Mouse (Mus musculus) brown adipose tissue, adult 24 weeks (tissue): ENCODE measurements at regions not wholly inside any gene's neighbourhood (a gene's known extent, or its start where the extent isn't known, plus 50 kb on each side); places are given as distances from the start of the nearest gene placed in this dataset.

Source experiments
- H3K27ac ChIP-seq: fragments of 200-500 bp; replicated peaks from 2 replicates; pipeline ENCODE4 v1.5.1; 2012; ENCODE audit warnings: low read depth, mild to moderate bottlenecking, low read length
- H3K4me1 ChIP-seq: fragments of 200-500 bp; 2 replicates; pipeline ENCODE4 v1.6.1; 2012; ENCODE audit warnings: low read length, mixed read lengths; ENCODE audit not compliant: control insufficient read depth, insufficient read depth, insufficient read length
- H3K4me3 ChIP-seq: fragments of 200-500 bp; 2 replicates; pipeline ENCODE4 v1.5.1; 2012; ENCODE audit warnings: low read depth, mild to moderate bottlenecking, low read length, moderate library complexity; ENCODE audit not compliant: insufficient read depth

DNA sequence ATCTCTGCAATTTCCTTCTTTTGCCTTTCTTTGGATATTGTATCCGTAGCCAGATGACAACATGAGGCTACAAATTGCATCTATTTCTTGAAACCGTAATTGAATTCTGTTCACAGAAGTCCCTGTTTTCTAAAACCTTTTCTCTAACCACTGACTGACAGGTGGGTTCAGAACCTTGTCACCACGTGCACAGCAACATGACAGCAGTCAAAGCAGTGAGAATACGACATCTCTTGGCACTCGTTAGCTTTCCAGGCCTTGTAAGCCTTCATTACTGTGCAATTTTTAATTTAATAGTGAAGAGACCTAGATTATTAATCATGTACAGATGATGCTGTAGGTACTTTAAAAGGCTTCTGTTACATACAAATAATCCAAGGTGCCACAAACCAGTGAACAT lies 297.3 kb upstream of the Cxadr start:
- Histone ChIP-seq H3K4me1 (no peaks in the 10 kb centered on the region), H3K27ac (no peak overlapping the region), H3K4me3 (no peak overlapping the region)

DNA sequence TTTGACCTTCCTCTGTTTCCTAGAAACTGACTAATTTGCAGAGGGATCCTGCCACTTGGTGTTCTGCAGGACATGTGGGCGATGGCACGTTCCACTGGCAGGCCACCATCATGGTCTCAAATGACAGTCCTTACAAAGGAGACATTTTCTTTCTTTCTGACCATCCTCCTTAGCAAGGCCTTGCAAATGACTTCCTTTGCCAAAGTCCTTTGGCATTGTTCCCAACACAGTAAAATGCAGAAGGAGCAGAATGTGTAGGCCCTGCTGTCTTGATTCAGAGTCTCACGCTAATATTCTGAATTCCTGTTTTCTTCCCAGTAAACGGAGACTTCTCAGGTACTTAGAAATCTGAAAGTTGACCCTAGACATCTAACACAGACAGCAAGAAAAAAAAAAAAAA lies 308.3 kb upstream of the Cxadr start:
- H3K4me1 ChIP-seq: no peaks in the 10 kb centered on the region
- H3K4me3 ChIP-seq: no peak overlapping the region
- H3K27ac ChIP-seq: no peak overlapping the region

DNA sequence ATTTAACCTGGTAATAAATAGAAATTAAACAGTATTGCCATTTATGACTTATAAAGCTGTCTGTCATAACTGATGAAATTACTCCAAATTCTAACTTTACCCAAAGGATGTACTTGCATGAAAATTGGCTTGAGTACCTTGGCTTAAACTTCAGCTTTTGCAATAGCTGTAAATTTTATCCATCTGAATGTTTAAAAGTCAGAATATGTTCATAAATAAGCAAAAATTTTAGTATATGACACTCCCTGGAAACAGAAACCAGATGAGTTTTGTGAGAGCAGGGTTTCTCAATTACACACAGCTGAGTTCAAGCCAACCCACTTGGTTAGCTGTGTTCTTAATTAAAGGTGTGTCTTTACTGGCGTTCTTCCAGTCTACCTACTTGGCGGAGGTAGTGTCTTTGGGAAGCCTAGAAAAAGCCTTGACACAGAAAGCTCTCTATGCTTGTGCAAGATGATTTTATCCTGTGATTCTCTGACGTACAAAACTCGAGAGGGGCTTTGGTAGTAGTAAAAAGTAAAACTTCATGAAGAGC lies 311.4 kb upstream of the Cxadr start:
- Histone ChIP-seq H3K4me1 (no peaks in the 10 kb centered on the region), H3K4me3 (no peak overlapping the region), H3K27ac (no peak overlapping the region)

DNA sequence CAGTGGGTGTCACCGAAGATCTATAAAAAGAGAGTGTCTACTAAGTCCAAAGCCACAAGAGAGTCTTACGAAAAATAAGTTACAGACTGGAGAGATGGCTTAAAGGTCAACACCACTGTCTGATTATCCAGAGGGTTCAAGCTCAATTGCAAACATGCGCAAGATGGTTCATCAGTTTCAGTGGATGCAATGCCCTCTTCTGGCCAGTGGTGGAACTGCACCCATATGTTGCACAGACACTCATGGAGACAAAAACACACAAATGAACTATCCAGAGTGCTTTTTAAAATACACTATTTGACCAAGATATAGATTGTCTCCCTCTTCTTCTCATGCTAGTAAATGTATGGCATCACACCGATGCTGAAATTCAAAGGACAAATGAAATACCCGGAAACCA lies 312.1 kb upstream of the Cxadr start:
- H3K27ac ChIP-seq: no peak overlapping the region
- no peak overlapping the region for H3K4me3 ChIP-seq
- no peaks in the 10 kb centered on the region for H3K4me1 ChIP-seq

DNA sequence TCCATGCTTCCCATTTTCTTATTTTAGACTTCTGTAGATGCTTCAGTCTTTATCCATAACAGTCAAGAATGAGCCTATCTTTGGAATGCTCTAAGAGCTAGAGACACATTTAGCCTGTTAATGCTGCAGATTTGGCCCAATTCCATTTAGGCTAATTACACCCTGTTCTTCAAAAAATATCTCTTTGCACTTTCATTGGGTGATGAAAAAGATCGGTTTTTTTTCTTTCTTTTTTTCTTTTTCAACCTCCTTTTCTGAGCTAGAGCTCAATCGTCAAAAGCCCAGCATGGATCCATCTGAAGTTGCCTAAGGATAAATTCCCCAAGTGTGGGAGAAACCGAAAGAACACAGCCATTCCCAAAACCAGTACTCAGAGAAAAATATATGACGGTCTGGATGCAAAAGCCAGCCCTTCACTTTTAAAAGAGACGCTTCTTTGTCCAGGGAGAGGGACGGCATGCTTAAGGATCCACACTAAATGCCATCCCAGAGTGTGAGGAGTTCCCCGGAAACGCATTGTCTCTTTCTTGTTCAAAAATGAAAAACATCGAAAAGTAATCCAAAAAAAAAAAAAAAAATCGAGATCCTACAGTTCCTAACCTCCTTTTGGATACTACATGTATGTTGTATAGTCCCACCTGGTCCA lies 314.3 kb upstream of the Cxadr start:
- Histone ChIP-seq H3K4me1 (no peaks in the 10 kb centered on the region), H3K27ac (no peak overlapping the region), H3K4me3 (no peak overlapping the region)

DNA sequence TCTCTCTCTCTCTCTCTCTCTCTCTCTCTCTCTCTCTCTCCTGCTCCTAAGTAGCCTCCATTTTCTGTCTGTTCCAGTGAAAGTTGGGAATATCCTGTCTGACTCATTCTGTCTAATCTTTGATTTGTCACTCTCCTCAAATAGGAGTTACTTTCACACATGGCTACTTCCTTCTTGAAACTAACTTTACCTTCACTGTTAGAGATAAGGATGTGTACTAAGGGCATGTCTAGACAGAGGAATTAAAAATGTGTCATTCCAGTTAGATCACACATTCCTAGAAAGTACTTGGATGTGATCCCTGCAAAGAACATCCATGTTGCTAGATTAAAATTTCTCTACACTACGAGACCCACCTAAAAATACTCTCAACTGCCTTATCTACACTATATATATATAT lies 346.9 kb upstream of the Gm11146 start:
- no peak overlapping the region for H3K27ac ChIP-seq
- H3K4me1 ChIP-seq: no peaks in the 10 kb centered on the region
- no peak overlapping the region for H3K4me3 ChIP-seq

DNA sequence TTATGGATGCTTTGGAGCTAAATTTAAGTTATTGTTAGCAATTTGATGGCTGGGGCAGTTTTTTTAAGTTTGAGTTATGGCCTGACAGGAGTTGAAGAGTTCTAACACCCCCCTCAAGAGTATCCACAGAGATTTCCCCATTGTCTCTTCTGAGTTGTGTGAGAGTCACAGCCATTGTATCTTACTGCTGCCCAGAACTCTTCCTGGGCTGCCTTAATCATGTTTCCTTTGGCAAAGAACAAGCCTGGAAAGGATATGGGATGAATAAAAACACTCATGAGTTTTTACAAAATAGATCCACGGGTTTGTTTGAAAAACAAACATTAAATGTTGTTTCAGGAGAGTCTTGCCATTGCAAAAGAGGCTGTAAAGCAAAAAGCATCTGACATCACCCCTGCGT lies 343.5 kb upstream of the Gm11146 start:
- Histone ChIP-seq H3K27ac (no peak overlapping the region), H3K4me1 (no peaks in the 10 kb centered on the region), H3K4me3 (no peak overlapping the region)

DNA sequence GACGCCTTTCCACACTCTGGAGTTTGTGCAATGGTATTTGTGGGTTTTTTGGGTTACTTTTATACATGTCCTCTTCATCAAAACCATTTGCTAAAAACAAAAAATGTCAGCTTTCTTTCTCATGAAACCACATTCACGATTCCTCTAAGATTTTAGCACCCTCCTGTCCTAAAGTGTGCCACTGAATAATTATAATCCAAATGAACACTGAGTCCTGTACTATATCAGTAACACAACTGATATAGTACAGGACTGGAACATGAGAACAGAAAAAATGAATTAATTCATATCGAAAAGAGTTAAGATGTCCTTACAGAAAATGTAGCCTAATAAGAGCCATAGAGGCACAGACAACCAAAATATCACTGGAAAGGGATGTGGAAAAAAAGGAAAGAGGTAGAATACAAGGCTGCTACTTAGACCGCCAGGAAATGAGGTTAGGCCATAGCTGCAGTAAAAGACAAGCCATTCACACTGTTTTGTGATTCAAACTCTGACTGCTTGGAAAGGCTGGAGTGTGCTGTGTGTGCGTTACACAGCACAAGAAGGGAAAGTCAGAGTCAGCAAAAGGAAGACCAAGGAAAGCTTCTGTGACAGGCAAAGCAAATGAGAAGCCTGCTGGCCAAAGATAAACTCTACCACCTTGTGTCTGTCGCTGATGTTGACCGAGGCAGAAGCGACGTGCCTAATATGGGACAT lies 329.3 kb upstream of the Gm11146 start:
- H3K4me1 ChIP-seq: no peaks in the 10 kb centered on the region
- H3K4me3 ChIP-seq: no peak overlapping the region
- no peak overlapping the region for H3K27ac ChIP-seq

DNA sequence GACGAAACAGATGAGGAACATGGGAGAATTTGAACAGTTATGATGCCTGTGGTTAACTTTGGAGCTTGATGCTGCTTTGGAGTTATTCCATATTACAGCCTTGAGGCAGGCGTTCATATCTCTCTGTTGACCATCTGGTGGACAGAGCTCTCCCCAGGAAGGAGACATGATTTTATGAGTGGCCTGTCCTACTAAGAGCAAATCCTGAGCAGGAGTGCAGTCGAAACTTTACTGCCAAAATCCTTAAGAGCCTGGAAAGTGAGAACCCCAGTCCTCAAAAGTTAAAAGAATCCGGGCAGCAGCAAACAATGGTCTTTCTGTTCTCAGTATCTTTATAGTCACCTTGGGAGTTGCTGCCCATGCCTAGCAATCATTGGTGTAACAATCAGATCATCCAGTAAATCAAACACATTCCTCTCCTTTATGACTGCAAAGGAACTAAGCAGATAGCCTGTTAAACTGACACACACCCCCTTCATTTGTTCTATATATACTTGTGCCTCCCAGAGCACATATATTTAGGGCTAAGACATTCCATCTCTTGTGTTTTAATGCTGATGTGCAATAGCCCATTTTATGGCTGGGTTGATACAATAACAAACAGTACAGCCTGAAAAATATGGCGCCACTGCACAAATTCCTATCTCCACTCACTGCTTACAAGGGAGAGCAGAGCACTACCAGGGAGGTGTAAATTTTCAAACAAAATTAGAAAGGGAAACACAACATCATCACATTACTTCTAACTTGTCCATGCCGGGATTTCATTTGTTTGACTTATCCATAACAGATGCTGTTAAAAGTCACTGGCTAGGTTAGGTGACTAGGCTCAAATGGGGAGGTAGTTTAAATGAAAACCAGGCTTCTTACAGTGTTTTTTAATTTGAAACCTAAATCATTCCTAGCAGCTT lies 312.5 kb upstream of the Gm11146 start:
- H3K4me1 ChIP-seq: no peaks in the 10 kb centered on the region
- no peak overlapping the region for H3K27ac ChIP-seq
- no peak overlapping the region for H3K4me3 ChIP-seq

DNA sequence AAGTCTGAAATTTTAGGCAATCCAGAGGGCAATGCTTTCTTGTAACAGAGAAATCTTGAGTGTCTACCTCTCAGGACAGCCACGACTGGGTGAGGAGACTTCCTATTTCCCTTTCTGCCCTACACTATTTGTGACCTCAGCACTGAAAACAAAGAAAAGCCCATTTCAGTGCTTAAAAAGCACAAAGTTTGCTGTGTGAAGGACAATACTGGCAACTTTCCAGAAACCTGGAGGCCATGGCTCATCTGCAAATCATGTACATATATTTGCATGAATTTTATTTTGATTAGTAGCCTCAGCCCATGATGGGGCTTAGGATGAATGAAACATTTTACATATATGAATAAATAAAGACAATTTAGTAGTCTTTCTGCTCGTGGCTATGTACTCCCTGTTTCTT lies 292.4 kb upstream of the Gm11146 start:
- no peaks in the 10 kb centered on the region for H3K4me1 ChIP-seq
- H3K27ac ChIP-seq: no peak overlapping the region
- H3K4me3 ChIP-seq: no peak overlapping the region

DNA sequence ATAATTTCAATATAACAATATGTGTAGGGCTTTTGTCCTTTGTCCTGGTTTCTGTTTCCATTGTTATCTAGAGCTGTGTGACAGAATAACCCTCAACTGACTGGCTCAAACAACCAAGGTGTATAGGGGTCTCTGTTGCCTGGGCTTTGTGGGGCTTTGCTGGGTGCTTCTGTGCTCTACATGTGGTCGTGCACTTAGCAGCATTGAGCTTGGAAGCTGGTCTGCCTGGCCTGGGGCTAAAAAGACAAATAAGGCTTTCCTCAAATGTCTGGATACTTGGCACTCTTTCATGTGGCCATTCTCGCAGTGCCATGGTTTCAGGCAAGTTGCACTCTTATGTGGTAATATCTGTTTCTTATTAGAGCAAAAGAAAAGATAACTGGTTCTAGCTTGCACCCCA lies 291.8 kb upstream of the Gm11146 start:
- no peaks in the 10 kb centered on the region for H3K4me1 ChIP-seq
- H3K4me3 ChIP-seq: no peak overlapping the region
- H3K27ac ChIP-seq: no peak overlapping the region

DNA sequence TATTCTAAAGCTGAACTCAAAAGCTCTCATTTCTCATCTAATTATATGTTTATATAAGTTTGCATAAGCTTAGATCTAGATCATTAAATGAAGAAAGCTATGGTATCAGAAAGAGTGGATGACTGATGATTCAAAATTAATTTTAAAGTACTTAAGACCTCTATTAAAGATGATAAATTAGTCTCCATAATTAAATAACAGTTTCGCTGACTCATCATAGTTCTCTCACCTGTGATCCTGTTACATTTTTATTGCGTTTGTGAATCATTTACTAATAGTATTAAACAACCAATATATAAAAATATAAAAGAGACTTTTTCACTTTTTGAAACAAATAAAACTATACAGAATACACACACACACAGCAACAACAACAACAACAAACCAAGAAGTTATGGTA lies 290.8 kb upstream of the Gm11146 start:
- Histone ChIP-seq H3K4me3 (no peak overlapping the region), H3K27ac (no peak overlapping the region), H3K4me1 (no peaks in the 10 kb centered on the region)

DNA sequence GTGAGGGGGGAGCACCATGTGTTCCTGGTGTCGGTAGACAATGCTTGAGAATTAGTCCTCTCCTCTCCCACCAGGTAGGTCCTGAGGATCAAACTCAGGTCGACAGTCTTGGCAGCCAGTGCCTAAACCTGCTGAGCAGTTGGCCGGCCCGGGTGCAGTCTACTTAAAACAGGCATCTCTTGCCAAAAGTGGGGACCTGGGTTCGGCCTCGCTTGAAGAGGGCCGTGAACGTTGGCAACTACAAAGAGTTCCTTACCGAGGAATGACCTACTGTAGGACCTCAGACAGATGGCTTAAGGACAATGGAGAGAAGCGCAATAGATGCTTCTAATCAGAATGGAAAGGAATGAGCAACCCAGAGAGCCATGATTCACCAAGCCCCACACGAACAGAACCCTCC lies 287.5 kb upstream of the Gm11146 start:
- Histone ChIP-seq H3K27ac (no peak overlapping the region), H3K4me3 (no peak overlapping the region), H3K4me1 (no peaks in the 10 kb centered on the region)

DNA sequence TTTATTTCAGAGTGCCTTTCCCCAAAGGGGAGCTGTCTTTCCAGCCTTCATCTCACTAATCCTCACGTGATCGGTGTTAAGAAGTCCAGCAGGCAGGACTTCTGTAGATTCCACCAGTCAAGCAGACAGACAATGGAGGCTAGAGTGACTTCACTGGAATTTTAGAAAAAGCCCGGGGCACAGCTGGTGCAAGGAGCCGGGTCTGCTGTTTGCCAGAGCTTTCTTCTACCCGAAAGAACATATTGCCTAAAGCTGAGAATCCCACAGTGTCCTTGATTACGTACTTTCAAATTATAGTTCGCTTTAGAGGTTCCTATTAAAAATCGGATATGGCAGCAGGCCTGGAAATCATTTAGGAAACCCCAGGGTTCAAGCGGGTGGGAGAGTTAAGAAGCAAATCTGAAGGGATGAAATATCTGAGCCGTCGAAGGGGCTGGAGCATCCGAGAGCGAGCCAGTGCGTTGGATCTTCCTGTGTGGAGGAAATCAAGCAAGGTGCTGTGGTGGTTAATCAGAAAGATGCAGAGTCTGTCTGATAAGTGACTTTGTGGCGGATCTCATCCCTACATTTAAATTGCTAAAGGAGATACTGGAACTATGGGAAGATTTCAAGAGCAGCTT lies 283.3 kb upstream of the Gm11146 start:
- H3K4me1 ChIP-seq: no peaks in the 10 kb centered on the region
- H3K27ac ChIP-seq: no peak overlapping the region
- H3K4me3 ChIP-seq: no peak overlapping the region

DNA sequence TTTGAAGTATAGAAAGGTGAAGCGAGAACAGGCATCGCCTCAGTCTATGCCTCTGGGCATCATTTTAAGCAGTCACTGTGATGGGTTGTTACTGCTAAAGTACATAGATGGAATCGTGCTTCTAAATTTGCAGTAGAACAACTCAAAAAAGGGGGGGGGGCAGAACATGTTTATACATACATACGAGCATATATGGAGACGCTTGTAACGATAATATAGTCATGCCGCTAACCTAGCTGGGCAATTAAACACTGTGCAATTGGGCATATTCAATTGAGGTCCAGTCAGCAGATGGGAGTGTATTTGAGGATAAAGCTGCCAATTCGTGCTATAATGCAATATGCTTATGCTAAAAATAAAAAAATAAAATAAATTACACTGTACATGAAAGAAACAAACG lies 282.6 kb upstream of the Gm11146 start:
- no peak overlapping the region for H3K4me3 ChIP-seq
- no peak overlapping the region for H3K27ac ChIP-seq
- H3K4me1 ChIP-seq: no peaks in the 10 kb centered on the region
